Mouse (Mus musculus): ENCODE data around the gene Gm11236. TPM values are rescaled to one million over a fixed set of nuclear protein-coding genes. Genes with fewer than 3 reads are reported as not detected.
"Not testable (repeated sequence)": the region's sequence is repeated elsewhere in the genome, so short reads cannot be mapped to it uniquely, and the experiment has no call there.

Gene Gm11236
- not detected for total RNA-seq (2022)

GRCm38 (mm10) chr4:73637821-73638220 lies at the start of gene Gm11236:
Gene Gm11236, plus strand, starts transcription at chr4:73638121.
- DNase-seq (ENCODE audit: low spot score in 2 of 2) = not testable (repeated sequence)

- no peak for DNase-seq (ENCODE audit: low spot score in 2 of 2)
These were observed 38.7 kb upstream of the Gm11236 start for GRCm38 (mm10) chr4:73599248-73599647.

DNA sequence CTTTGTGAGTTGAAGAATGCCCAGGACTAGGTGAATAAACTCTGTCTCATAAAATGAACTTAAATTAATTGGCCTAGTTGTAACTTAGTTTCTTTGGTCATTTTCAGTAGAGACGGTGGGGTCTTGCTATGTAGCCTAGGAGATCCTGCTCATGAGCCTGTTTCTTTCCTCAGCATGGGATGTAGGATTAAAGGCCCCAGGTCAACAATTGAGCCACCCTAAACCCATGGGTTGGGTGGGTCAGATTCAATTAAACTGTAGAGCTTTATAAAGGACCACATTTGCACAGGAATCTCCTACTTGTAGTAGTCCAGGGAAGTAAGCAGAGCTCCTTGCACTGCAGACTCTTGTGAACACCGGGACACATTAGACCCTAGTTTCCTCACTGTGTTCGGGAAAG lies 30.3 kb upstream of the Gm11236 start, which contains the start of gene Gm11238:
TSS of gene Gm11238 (plus strand) at position 301 of the 400 bp plus-strand sequence.
- not testable (repeated sequence) for DNase-seq (ENCODE audit: low spot score in 2 of 2)

GRCm38 (mm10) chr4:73622684-73623083 lies 15.2 kb upstream of the Gm11236 start, which contains the start of gene Gm11237:
Gene Gm11237, plus strand, starts transcription at chr4:73622984.
- DNase-seq (ENCODE audit: low spot score in 2 of 2) = not testable (repeated sequence)

DNA sequence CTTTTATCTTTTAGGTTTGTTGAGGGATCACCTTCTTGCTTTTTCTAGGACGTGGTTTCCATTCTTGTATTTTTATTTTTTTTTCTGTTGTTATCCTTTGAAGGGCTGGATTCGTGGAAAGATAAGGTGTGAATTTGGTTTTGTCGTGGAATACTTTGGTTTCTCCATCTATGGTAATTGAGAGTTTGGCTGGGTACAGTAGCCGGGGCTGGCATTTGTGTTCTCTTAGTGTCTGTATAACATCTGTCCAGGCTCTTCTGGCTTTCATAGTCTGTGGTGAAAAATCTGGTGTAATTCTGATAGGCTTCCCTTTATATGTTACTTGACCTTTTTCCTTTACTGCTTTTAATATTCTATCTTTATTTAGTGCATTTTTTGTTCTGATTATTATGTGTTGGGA lies 23.9 kb downstream of the Gm11236 start:
- not testable (repeated sequence) for DNase-seq (ENCODE audit: low spot score in 2 of 2)

GRCm38 (mm10) chr4:73668054-73668453 lies 30.1 kb downstream of the Gm11236 start, which contains the start of gene Gm11239:
Gene Gm11239, plus strand, starts transcription at chr4:73668354.
- DNase-seq (ENCODE audit: low spot score in 2 of 2) = not testable (repeated sequence)

DNA sequence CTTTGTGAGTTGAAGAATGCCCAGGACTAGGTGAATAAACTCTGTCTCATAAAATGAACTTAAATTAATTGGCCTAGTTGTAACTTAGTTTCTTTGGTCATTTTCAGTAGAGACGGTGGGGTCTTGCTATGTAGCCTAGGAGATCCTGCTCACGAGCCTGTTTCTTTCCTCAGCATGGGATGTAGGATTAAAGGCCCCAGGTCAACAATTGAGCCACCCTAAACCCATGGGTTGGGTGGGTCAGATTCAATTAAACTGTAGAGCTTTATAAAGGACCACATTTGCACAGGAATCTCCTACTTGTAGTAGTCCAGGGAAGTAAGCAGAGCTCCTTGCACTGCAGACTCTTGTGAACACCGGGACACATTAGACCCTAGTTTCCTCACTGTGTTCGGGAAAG lies 45.3 kb downstream of the Gm11236 start, which contains the start of gene Gm428:
TSS of gene Gm428 (plus strand) at position 301 of the 400 bp plus-strand sequence.
- not testable (repeated sequence) for DNase-seq (ENCODE audit: low spot score in 2 of 2)

Other genes with a start within 250 kb of the Gm11236 start
- not detected for gene Gm11487, start 233.0 kb upstream of the Gm11236 start, total RNA-seq (2022)
- not detected for gene Gm11238, start 30.2 kb upstream of the Gm11236 start, total RNA-seq (2022)
- gene Gm11237, start 15.1 kb upstream of the Gm11236 start, total RNA-seq (2022) = not detected
- not detected for gene Gm11239, start 30.2 kb downstream of the Gm11236 start, total RNA-seq (2022)
- gene Gm428, start 45.4 kb downstream of the Gm11236 start, total RNA-seq (2022) = not detected
- gene Rasef, start 152.9 kb downstream of the Gm11236 start, total RNA-seq (2022) = under 1 TPM in 1 of 4 experiments, not detected in 3; 0.07 TPM
- gene Gm11758, start 238.1 kb downstream of the Gm11236 start, total RNA-seq (2022) = not detected

Data from layer of hippocampus, adult 8-10 months (tissue).